Mouse (Mus musculus) small intestine, adult 2 months (tissue): Measurements from ENCODE around the gene Fzd7.

Experiments used
- CTCF ChIP-seq: fragments of 200-500 bp; IDR thresholded peaks from 2 replicates; pipeline ENCODE4 v1.5.1; 2012; ENCODE audit warnings: low read depth, mild to moderate bottlenecking, control low read depth, inconsistent platforms, low read length, moderate library complexity, mixed read lengths; ENCODE audit not compliant: insufficient replicate concordance, insufficient read length; ENCODE audit errors: extremely low read depth
- POLR2A ChIP-seq: fragments of 200-500 bp; IDR thresholded peaks from 2 replicates; pipeline ENCODE4 v1.6.1; 2012; ENCODE audit warnings: low read depth, mild to moderate bottlenecking, control low read depth, inconsistent platforms, low read length, moderate library complexity

DNA sequence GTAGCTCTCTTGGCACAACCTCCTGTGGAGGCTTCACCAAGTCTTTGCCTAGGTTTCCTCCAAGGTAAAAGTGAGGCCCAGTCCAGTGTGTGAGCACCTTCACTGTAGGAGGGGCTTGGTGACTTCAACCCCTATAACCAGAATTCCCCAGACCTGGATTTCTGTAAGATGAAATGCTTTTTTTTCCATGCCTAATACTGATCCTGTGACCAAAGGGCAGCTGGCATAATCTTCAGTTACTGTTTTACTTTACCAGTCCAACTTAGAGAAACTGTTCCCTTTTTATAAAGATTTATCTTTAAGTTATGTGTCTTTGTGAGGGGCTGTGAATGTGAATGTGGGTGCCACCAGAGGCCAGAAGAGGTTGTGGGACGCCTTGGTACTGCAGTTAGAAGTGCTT is 42.3 kb upstream of the Fzd7 start:
- TF ChIP-seq CTCF (no peak), POLR2A (no peak)
